ENCODE assay signal across 22 mouse cellular contexts in the genomic region with DNA sequence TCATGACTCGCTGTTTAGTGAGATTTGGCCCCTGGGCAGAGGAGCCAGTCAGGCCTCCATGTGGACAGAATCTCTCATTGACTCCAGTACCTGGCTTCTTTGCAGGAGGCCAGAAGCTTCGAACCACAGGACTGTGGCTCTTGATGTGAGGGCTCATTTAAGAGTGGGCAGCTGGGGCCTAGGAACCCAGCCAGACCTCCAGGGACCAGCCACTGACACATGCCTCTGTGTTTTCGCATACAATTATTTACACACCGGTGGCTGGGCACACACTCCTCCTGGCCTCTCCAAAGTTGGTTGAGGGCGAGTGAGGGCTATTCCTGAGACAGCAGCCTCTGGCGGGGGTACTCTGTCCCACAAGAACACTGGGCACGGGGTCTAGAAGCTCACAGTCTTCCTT. TPM values are rescaled to one million over a fixed set of nuclear protein-coding genes. Genes with fewer than 3 reads are reported as not detected.
"Had no signal": no experiment of that assay in that cellular context is flagged by ENCODE, and none has a peak within 500 bp of the region (broad histone marks: within the 10 kb centered on the region; RNA-seq: fewer than 3 reads in every experiment).

No protein-coding gene starts in this region.

- H3K27ac ChIP-seq: lung, embryonic 15.5 days; macrophage; midbrain, embryonic 13.5 days; midbrain, embryonic 15.5 days; neural tube, embryonic 12.5 days; stomach, embryonic 15.5 days had no signal

- H3K9me3 ChIP-seq: lung, embryonic 15.5 days; megakaryocyte, embryonic 14.5 days; midbrain, embryonic 13.5 days; midbrain, embryonic 15.5 days; neural tube, embryonic 12.5 days; stomach, embryonic 15.5 days had no signal

- H3K4me3 ChIP-seq: lung, embryonic 15.5 days; megakaryocyte, embryonic 14.5 days; midbrain, embryonic 13.5 days; midbrain, embryonic 15.5 days; neural tube, embryonic 12.5 days; stomach, embryonic 15.5 days had no signal

- H3K4me2 ChIP-seq: lung, embryonic 15.5 days; midbrain, embryonic 11.5 days; midbrain, embryonic 13.5 days; midbrain, embryonic 15.5 days; neural tube, embryonic 12.5 days; stomach, embryonic 15.5 days had no signal

- DNase-seq: liver, postnatal 0 days; lung, adult 2 months; lung, postnatal 14 days; lung, postnatal 36 days; right cerebral cortex, postnatal 14 days; thymus, adult 2 months; thymus, postnatal 25 days; thymus, postnatal 4 days had no signal

- ATAC-seq: liver, postnatal 0 days; lung, postnatal 0 days; midbrain, embryonic 13.5 days; midbrain, embryonic 15.5 days had no signal

- H3K27me3 ChIP-seq: lung, embryonic 15.5 days; midbrain, embryonic 15.5 days; neural tube, embryonic 12.5 days; stomach, embryonic 15.5 days had no signal

- H3K9ac ChIP-seq: liver, postnatal 0 days; lung, embryonic 15.5 days; midbrain, embryonic 13.5 days; midbrain, embryonic 15.5 days; neural tube, embryonic 12.5 days; stomach, embryonic 15.5 days had no signal

- H3K36me3 ChIP-seq: lung, embryonic 15.5 days; midbrain, embryonic 13.5 days; midbrain, embryonic 15.5 days; neural tube, embryonic 12.5 days; stomach, embryonic 15.5 days had no signal

RNA-seq across cellular contexts. Expression of gene Slc2a7, which starts 8.4 kb away (rescaled TPM):
- polyA plus RNA-seq: liver, postnatal 0 days; lung, adult 2 months; lung, embryonic 15.5 days; lung, postnatal 0 days; macrophage; midbrain, embryonic 11.5 days; midbrain, embryonic 13.5 days; midbrain, embryonic 15.5 days; midbrain, postnatal 0 days; neural tube, embryonic 12.5 days; neural tube, embryonic 14.5 days; spleen, adult 2 months; testis, adult 2 months; urinary bladder, adult 2 months had no signal
